Mouse (Mus musculus) megakaryocyte progenitor cell, adult 5-6 weeks (primary cell): ENCODE results near the gene Dync1i1. TPM values are rescaled to one million over a fixed set of nuclear protein-coding genes. Genes with fewer than 3 reads are reported as not detected.

ENCODE experiments used
- ATAC-seq: replicated peaks from 2 replicates; pipeline ENCODE4 v1.8.0; 2016; ENCODE audit warnings: mild to moderate bottlenecking, moderate TSS enrichment, inconsistent platforms; ENCODE audit not compliant: poor library complexity
- total RNA-seq, 2 experiments: library from RNA; stranded (forward) in 1 of 2; stranded (reverse) in 1 of 2; fragments of 157-497, 149-512 nt in 1 of 2; fragments of 200-1000 nt in 1 of 2; gene quantifications; 2 replicates each; pipeline versions ENCODE4 v1.2.3 to v1.2.4; 2015 to 2017

The Dync1i1 gene
- total RNA-seq, 2 experiments from 2014 or later, result not detected

DNA sequence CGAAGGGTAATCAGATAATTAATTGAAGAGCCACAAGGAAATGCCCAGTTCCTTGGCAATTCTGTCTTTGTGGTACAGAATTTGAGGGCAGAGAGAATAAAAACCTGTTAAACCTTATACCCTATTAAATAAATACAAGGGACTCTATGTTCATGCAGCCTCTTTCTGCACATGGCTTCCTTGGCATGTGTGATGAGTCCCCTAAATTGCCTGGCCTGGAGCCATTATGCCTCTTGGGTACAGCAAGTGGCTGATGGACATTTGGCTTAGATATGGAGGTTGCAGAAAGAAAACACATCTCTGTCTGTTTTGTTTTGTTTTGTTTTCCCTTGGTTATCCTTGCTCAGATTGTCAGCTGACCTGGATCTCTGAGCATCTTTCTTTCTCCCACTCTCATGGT lies 43.1 kb downstream of the Dync1i1 start:
- ATAC-seq, result no peak

DNA sequence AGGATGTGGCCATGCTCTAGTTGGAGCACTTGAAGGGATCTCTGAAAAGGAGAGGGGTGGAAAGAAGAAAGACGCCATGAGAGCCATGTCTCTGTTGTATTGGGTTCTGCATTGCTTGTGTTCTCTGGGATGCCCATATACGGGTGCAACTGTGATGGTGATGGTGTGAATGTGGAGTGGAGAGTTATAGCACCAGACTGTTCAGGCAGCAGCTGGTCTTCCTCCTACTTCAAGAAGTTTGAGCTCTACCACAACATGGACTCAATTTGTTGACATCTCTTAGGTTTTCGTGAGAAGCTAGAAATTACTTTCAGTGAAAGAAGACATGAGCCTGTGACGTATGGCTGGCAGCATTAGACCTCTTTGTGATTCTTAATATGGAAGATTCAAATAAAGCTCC lies 44.8 kb downstream of the Dync1i1 start:
- no peak for ATAC-seq

DNA sequence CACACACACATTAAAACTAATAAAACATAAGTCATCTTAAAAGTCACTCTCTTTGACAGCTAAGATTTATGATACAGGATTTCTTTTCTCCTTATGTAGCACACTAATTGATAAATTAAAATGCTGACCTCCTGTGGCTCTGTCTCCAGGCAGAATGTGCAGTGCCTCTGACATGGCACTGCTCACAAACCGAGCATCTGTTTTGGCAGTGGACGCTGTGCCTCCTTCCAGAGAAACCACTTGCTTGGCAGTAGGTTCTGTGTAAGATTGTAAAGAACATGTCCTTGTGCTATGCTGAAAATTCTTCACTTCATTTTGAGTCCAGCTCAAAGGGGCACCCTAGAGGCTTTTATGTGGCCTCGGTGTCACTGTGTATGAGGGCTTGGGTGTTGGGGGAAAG lies 50.0 kb downstream of the Dync1i1 start:
- no peak for ATAC-seq

DNA sequence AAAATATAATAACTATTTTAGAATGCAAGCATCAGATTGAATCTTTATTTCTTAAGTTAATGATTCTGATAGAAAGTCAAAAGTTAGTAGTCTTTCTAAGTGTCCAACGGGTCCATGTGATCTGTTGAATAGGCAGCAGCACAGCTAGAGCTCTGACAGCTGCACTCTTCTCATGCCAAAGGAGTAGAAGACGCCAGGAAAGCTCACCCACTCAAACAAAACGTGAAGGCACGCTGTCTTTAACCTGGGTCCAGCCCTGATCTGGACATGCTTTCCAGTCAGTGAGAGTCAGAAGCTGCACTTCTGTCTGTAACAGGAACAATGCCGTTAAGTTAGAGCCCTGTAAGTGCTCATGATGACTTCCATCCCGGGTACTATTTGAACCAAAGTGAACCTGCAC lies 56.3 kb downstream of the Dync1i1 start:
- ATAC-seq, result no peak

DNA sequence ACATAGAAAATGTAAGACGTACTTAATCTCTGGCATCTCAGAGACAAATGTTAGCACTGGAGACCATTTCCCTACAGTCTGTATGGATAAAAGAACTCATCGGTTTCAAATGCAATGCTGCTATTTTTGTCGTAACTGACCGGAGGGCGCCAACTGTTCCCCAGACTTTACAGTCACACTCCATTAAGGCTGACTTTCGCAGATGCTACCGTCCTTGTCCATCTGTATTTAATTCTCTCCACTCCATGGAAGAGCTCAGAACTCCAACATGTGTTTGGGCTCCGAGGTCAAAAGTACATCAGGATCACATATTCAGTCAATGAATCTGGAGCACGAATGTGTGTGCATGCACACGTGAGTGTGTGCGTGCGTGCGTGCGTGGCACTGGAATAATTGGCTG lies 58.4 kb downstream of the Dync1i1 start:
- ATAC-seq, result no peak

DNA sequence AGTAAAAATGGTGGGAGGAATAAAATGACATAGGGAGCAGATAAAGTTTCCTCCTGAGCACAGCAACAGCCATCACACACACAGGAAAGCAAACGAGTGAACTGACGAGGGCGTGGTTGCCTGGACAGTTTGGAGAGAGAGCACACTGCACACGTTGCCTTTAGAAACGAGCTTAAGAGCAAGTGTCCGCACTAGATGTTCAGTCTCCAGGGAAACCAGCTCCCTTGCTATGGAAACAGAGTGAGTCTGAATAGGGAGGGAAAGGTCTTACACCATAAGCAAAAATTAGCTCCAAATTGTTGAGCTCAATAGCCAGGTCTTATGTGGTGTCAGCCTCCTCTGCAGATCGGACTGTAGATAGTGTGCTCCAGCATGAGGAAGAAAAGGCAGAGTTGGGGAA lies 65.2 kb downstream of the Dync1i1 start:
- no peak for ATAC-seq

DNA sequence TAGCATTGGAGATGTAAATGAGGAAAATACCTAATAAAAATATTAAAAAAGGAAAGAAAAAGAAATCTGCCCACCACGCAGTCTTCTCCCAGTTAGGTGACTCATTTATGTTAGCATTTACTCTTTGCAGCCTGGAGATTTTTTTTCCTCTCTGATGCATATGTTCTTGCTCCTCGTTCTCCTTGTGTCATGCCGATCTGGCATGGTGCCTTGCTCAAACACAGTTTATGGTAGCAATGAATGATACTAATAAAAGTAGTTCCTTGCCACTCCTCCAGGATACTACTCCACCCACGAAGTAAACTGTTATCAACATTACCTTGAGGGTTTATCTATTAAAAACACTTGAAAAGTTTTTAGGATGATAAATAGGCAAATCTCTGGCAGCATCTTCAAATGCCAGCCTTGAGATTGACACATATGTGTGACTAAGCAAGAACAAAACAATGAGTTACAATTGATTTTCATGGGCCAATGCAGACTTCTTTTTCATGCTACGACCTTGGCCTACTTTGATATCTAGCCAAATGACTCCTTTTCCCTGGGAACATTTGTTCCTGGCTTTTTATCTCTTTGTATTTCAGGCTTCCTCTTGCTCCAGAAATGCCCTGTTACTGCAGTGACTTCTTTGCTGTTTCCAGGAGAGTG lies 68.8 kb downstream of the Dync1i1 start:
- ATAC-seq, result no peak

DNA sequence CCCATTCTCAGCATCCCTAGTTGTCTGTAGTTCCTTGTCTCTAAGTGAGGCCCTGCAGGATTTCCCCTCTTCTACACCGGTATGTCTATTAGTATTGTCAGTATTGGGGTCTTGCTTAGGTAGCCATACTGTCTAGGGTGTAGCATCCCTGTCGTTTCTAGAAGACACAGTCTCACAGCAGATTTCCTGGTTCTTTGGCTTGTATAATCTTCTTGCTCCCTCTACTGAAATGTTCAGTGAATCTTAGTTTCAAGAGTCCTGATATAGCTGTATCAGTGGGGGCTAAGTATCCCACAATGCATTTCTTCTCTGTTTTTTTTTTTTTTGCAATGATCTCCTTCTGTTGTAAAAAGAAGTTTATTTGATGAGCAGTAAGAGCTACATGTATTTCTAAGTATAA lies 69.9 kb downstream of the Dync1i1 start:
- no peak for ATAC-seq

DNA sequence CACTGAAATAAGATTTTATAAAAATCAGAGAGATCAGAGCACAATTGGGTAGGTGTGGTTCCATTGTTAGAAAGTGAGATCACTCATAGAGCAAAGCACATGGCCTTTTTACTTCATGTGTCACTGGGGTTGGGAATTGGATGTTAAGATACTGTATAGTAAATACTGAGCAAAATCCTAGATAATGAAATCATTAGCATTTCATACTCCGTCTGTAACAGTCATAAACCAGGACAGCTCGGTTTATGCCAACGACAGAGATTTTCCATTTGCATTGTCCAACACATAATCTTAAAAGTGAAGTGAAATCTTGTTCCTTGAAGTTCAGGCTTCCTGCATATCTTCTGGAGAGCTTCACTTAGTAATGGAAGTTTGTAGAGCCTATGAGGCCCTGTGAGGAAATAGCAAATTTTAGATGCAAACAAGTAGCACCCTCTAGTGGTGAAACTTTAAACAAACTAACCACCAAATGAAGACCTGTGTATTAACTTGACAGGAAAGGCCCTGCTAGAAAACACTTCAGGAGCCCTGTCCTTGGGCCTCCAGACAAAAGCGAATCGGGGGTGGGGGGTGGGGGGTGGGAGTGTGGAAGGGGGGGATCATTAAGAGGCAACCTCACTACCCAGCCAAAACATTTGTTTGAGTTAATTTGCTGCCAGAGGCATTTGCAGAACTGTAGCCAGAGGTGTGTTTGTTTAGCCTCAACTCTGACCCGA lies 76.8 kb downstream of the Dync1i1 start:
- peak; percentile 76 for ATAC-seq

DNA sequence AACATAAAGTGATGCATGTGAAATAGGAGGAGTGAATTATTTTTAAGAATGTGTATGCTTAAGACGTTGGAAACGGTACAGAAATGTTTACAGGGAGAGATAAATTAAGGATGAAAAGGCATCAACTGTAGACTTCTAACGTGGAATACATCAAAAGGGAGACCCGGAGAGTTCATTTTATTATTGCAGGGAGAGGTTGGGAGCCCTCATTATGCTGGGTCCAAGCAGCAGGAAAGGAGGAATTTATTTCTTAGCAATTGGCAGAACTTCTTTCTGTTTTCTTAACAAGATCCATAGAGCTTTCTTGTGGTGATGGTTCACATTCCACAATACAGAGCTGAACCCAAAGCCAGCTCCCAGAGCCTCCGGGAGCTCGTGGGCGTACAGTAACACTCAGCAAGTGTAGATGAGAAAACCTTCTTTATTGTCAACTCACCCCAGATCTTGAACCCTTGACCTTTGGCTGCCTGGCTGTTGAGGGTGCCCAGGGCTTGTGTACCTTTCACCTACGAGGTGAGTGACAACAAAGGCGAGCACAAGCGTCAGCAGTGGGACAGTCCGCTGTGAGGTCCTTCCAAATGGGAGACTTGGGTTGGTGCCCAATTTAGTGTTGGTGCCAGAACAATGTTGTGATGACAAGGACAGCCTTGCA lies 77.5 kb downstream of the Dync1i1 start:
- ATAC-seq, result no peak

DNA sequence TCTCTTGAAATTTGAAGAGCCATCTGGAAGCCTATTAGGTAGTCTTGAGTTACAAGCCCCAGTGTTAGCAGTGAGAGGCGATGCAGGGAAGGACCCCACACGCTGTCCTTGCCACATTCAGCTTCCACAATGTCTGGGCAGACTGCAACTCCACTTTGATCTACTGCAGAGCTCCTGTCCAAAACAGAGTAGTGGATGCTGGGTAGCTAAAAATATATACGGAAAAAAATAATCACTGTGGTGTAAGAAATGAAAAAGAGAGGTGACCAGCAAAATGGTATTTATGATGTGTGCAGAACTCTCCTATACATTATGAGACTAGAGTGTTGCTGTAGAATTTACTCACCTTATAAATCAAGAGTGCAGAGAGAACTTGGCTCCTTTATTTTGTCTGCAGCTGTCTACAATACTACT lies 82.6 kb downstream of the Dync1i1 start:
- ATAC-seq, result no peak

DNA sequence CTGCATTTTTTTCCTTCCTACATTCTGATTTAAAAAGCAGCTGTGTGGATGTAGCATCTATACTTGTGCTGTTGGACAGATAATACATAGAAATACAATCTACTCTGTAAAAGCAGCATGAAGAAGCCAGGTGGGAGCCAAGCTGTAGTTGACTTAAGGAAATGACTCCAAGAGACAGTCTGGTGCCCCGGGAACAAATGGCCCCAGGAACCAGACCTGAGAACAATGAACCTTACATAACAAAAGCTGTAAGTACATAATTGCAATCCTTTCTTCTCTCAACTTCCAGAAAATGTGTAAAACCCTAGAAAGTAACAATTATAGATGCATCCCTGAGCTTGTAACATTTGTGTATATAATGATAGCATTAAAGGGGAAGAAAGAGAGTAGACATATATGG lies 86.6 kb downstream of the Dync1i1 start:
- ATAC-seq, result no peak

DNA sequence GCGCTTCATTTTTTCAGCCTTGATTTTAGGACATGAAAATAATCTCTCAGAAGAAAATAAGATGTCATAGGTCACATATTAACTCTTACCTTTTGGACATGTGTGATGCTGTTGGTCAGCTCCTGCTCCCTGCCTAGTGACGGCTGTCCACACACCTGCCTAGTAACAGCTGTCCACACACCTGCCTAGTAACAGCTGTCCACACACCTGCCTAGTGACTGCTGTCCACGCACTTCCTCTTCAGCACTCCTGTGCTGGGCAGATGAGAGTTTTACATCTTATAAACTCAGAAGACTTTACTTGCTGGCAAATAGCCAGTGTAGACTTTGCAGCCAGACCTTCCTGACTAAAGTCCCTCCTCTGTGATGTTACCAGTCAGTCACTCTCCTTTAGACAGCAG lies 94.2 kb downstream of the Dync1i1 start:
- no peak for ATAC-seq

DNA sequence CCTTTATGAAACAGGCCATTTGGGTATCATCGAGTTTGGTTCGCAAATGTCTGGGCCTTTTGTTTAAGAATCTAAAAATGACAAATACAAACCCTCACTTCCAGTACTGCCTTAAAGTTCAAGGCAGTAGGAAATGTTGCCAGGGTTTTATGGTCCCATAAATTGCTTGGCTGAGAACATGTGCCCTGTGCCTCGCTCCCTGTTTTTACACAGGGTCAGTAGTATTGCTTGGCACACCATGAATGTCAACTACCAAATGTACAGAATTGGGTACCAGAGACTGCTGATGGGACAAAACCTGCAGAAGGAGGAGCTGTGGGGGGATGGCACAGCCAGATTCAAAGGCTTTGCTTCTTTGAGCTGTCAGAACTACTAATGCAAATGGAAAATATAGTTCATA lies 100.0 kb downstream of the Dync1i1 start:
- no peak for ATAC-seq

DNA sequence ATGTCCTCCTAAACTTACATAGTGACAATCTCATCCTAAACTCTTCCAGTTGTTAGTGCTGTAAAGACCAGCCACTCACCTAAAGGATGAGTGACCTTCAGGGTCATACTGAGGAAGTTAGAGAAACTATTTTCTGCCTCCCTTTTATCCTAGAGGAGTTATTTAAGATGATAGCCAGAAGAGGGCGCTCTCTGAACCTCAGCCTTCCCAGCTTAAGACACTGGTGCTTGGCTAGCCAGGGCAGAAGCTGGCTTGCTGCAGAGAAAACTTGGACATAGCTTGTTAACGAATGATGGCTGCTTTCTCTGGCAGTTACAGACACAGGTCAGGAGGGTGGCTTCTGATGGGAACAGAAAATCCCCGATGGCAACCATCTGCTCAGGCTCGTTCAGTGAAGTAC lies 101.6 kb downstream of the Dync1i1 start:
- ATAC-seq, result no peak

DNA sequence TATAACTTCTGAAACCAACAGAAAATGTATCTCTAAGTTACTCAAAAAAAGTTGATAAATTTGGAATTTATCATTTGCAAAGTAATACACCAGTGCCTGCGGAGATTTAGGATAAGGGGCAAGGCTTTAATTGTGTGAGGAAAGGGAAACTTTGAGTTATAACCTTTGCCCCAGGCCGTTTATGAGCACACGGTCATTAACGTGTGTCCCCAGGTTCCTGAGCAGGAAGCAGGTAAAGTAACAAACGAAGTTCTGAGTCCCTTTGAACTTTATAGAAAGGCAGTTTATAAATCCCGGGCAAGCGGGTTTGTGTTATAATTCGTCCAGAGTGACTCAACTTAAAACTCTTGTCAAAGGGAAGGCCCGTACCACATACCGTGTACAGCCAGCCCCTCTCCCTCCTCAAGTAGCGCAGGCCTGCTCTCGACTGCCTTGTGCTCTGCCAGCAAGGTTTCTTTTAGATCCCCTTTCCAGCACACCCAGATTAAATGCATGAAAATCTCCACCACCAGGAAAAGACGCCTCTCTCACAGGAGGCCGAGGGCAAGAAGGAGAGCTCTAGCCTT lies 103.1 kb downstream of the Dync1i1 start:
- no peak for ATAC-seq

DNA sequence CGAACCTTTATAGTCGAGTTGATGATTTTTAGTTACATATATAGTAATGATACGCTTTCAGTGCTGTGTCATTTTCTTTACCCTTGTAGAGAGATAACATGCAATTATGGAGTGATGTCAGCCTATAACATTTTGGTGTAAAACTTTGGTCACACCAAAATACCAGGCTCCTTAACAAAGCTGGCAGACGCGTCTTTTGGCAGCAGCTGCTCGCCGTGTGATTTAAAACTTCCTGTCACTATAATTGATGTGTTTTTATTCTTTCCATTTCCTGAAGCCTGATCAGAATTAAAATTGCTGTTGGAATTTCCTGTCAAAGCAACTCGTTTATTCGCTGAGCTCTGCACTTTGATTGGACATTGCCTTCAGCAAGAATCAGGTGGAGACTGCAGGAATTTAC lies 103.7 kb downstream of the Dync1i1 start:
- no peak for ATAC-seq

DNA sequence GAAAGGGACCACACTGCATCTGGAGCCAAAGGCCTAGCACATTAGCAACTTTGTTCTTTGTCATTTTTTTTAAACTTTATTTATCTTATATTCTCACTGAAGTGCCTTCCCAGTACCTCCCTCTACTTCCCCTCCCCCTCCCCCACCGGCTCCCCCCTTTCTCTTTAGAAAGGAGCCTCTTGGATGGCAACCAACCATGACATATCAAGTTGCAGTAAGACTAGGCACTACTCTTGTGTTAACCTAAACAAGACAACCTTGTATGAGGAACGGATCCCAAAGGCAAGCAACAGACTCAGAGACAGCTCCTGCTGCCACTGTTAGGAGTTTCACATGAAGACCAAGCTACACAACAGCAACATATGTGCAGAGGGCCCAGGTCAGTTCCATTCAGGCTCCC lies 105.3 kb downstream of the Dync1i1 start:
- no peak for ATAC-seq

DNA sequence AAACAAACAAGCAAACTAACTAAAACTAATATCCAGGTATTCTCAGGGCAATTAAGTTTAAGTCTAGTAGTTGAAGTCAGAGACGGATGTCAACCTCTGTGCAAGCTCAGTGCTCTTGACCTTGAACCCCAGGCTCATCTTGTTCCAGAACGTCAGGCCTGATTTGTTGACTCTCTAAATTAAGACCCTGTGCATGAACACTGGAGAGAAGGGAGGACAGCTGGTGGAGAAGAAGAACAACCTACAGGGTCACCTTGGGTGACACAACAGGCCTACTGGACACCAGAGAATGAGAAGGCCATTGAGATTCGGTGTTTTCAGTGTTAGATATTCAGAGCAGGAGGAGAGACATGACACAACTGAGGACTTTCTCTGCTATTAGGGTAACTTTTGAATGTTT lies 105.8 kb downstream of the Dync1i1 start:
- ATAC-seq, result no peak

DNA sequence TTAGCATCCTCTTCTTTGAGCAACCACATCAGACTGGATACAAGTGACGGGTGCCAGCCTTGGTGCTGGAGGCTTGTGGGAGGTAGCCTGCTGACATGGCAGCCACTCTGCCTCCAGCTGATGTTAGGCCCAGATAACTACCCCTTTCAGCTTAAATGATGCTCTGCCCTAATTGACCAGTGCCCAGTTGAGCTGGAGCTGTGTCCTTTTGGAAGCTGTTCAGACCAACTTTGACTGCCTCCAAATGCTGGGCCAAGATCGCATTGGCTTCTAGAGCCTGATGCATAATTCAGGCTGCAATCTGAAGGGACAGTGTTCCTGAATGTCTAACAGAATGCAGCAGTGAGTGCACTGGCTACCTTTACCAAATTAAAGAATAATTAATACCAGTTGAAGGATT lies 107.4 kb downstream of the Dync1i1 start:
- ATAC-seq, result no peak

DNA sequence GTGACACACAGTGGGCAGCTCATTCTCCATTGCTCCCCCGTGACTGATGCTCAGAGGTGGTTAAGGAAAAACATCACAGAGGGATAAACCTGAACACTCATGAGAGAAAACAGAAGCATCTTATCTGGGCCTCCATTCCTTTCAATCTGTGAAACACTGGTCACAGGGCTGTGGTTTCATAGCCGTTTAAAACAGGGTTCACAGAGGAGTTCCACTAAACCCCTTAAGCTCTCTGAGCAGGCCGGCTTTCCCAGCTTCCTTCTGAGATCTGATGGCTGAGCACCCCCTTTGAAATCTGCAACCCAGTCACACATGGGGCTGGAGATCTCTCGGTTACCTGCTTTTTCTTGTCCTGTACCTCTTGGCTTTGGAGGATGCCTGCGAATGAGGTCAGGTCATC lies 117.0 kb downstream of the Dync1i1 start:
- ATAC-seq, result no peak

DNA sequence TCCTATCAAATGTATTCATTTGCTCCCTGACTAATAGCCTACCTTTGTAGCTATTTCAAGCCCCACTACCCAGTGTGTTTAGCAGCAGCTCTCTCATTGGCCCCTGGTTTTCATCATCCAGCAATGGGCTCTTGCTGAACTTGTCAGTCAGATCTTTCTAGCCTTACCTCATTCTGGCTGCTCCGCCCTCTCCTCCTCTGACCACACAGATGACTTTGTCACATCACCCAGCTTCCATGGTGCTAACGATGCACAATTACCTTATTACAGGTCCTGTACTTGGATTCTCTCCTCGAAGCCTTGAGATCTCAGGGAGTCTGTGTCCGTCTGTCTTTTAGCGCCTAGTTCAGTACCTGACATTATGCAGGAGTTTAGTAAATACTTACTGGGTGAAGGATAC lies 120.7 kb downstream of the Dync1i1 start:
- ATAC-seq, result no peak
